Mouse (Mus musculus) midbrain, embryonic 11.5 days (tissue): ENCODE results near the gene Reep3. TPM values are rescaled to one million over a fixed set of nuclear protein-coding genes. Genes with fewer than 3 reads are reported as not detected.

ENCODE experiments used
- ATAC-seq: fragments of 200-750 bp; cut with Nextera tagmentation; 2 replicates; pipeline ENCODE4 v1.8.0; 2017; ENCODE audit warnings: moderate TSS enrichment, moderate library complexity; ENCODE audit not compliant: low FRiP score
- DNase-seq: peaks from one replicate; pipeline ENCODE4 v3.0.0; 2015; ENCODE audit warnings: low spot score; ENCODE audit errors: missing footprints
- H3K27ac ChIP-seq: fragments of 300-500 bp; sonication (generic); 2 replicates; pipeline ENCODE4 v1.5.1; 2014; ENCODE audit warnings: low read depth, low read length
- H3K27me3 ChIP-seq: fragments of 300-500 bp; sonication (generic); 2 replicates; pipeline ENCODE4 v1.6.1; 2014; ENCODE audit warnings: mild to moderate bottlenecking, low read length, moderate library complexity, mixed read lengths; ENCODE audit not compliant: control insufficient read depth, insufficient read depth
- H3K36me3 ChIP-seq: fragments of 300-500 bp; sonication (generic); 2 replicates; pipeline ENCODE4 v1.6.1; 2014; ENCODE audit warnings: mild to moderate bottlenecking, low read length, moderate library complexity, mixed read lengths; ENCODE audit not compliant: control insufficient read depth, insufficient read depth
- H3K4me1 ChIP-seq: fragments of 300-500 bp; sonication (generic); 2 replicates; pipeline ENCODE4 v1.6.1; 2014; ENCODE audit warnings: low read length; ENCODE audit not compliant: control insufficient read depth, insufficient read depth
- H3K4me2 ChIP-seq: fragments of 300-500 bp; sonication (generic); 2 replicates; pipeline ENCODE4 v1.6.1; 2014; ENCODE audit warnings: mild to moderate bottlenecking, moderate library complexity
- H3K4me3 ChIP-seq: fragments of 300-500 bp; sonication (generic); 2 replicates; pipeline ENCODE4 v1.5.1; 2014; ENCODE audit warnings: low read depth, low read length
- H3K9ac ChIP-seq: fragments of 300-500 bp; sonication (generic); 2 replicates; pipeline ENCODE4 v1.6.1; 2014; ENCODE audit warnings: low read length
- H3K9me3 ChIP-seq: fragments of 300-500 bp; sonication (generic); 2 replicates; pipeline ENCODE4 v1.6.1; 2016; ENCODE audit warnings: low read length; ENCODE audit not compliant: control insufficient read depth
- WGBS: fragments of 180-500 bp; shearing (Covaris S2); extraction: QIAGEN DNeasy Blood & Tissue Kit; methylation state at CpG from one replicate; pipeline ENCODE4 v1.1.7; 2014; 5-methylcytosine and 5-hydroxymethylcytosine counted together
- polyA plus RNA-seq: library from polyadenylated mRNA; unstranded; fragments of >200 nt; fragmentation: Nextera tagmentation; extraction: Ambion mirVana; gene quantifications from 2 replicates; pipeline ENCODE4 v1.2.1, GENCODE M21; 2014

Gene Reep3
- polyA plus RNA-seq, 1 experiment from 2014 or later = 37.5 TPM

DNA sequence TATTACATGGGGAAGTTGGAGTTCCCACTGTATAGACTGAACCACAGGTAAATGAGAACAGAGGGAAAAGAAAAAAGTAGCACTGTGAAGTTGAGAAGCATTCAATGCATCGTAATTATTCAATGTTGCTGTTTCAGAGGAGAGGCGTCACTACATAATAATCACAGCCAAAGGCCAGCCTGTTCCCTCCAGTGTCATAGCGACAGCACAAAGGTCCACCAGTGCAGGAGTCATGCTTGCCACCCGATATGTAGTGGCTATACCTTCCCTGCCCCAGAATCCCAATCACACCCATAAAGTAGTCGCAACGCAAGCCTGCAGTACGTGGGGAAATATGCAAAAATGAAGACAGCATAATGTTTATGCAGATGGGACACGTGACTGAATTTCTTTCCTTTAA is 70.4 kb downstream of the Reep3 start:
- WGBS = 89% methylated on average over 8 of the region's 8 CpGs
- H3K9ac ChIP-seq = no peak overlapping the region
- H3K4me3 ChIP-seq = no peak overlapping the region
- peaks cover 3% of the 10 kb centered on the region; the same call in 1 of the 2 replicates for H3K36me3 ChIP-seq
- peak; percentile 54 for ATAC-seq
- H3K27ac ChIP-seq = peak overlapping the region; percentile 30; the same call in 1 of the 2 replicates
- no peaks in the 10 kb centered on the region for H3K9me3 ChIP-seq
- DNase-seq = no peak
- H3K27me3 ChIP-seq = no peaks in the 10 kb centered on the region
- 0 out of 2 replicates have a peak, but pooled peaks cover 4% of the 10 kb centered on the region for H3K4me1 ChIP-seq
- no peak overlapping the region for H3K4me2 ChIP-seq

- WGBS = 69% methylated on average over 10 of the region's 10 CpGs
- no peak for DNase-seq
- Histone ChIP-seq H3K27me3 (no peaks in the 10 kb centered on the region), H3K36me3 (peaks cover 3% of the 10 kb centered on the region; the same call in 1 of the 2 replicates), H3K4me2 (no peak overlapping the region), H3K9me3 (no peaks in the 10 kb centered on the region), H3K4me3 (no peak overlapping the region), H3K27ac (peak overlapping the region; percentile 30; the same call in 1 of the 2 replicates), H3K9ac (no peak overlapping the region), H3K4me1 (0 out of 2 replicates have a peak, but pooled peaks cover 4% of the 10 kb centered on the region)
- peak; percentile 30; the same call in 1 of the 2 replicates for ATAC-seq
Measured at GRCm38 (mm10) chr10:67025573-67026236, 71.0 kb downstream of the Reep3 start.

DNA sequence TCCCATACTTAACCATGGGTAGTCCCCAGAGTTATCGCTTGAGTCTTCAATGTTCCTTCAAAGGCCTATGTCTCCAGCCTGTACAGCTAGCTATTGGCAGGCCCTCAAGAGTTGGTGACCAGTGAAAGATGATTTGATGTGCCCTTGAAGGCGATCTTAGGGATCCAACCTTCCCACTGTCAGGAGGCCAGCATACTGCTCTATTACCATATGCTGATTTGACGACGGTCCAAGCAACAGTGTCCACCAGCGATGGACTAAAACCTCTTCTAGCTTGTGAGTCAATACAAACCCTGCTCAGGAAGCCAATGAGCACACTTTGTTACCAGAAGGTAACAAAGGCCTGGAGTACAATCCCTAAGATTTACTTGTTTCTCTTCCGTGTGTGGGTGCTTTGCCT is 72.4 kb downstream of the Reep3 start:
- H3K9ac ChIP-seq = no peak overlapping the region
- no peak overlapping the region for H3K4me2 ChIP-seq
- no peaks in the 10 kb centered on the region for H3K36me3 ChIP-seq
- peak; percentile 49 for DNase-seq
- no peak for ATAC-seq
- no peak overlapping the region for H3K4me3 ChIP-seq
- WGBS = 92% methylated on average over 6 of the region's 6 CpGs
- H3K9me3 ChIP-seq = no peaks in the 10 kb centered on the region
- no peak overlapping the region for H3K27ac ChIP-seq
- 0 out of 2 replicates have a peak, but pooled peaks cover 4% of the 10 kb centered on the region for H3K4me1 ChIP-seq
- no peaks in the 10 kb centered on the region for H3K27me3 ChIP-seq

- no peak for ATAC-seq
- Histone ChIP-seq H3K36me3 (no peaks in the 10 kb centered on the region), H3K4me1 (0 out of 2 replicates have a peak, but pooled peaks cover 4% of the 10 kb centered on the region), H3K9ac (no peak overlapping the region), H3K27me3 (no peaks in the 10 kb centered on the region), H3K27ac (no peak overlapping the region), H3K9me3 (no peaks in the 10 kb centered on the region), H3K4me3 (no peak overlapping the region), H3K4me2 (no peak overlapping the region)
- 91% methylated on average over 9 of the region's 9 CpGs for WGBS
- peak; percentile 41 for DNase-seq
Measured at GRCm38 (mm10) chr10:67023092-67023491, 73.7 kb downstream of the Reep3 start.

DNA sequence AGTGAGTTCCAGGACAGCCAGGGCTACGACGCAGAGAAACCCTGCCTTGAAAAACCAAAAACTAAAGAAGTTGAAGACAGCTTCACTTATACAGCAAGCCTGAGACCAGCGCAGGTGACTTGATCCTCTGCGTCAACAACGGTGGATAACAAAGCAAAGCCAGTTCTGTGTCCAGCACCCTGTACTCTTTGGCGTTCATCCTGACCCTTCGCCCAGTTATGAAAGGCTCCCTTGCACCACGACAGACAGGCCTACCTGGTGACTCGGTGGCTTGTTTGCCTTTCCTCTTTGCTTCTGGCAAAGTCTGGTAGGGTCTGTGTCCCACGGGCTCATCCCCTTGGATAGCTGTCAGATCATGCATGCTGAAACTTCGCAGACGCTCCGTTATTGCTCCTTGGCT is 75.3 kb downstream of the Reep3 start:
- no peak for ATAC-seq
- peaks cover 6% of the 10 kb centered on the region; the same call in 1 of the 2 replicates for H3K4me1 ChIP-seq

DNA sequence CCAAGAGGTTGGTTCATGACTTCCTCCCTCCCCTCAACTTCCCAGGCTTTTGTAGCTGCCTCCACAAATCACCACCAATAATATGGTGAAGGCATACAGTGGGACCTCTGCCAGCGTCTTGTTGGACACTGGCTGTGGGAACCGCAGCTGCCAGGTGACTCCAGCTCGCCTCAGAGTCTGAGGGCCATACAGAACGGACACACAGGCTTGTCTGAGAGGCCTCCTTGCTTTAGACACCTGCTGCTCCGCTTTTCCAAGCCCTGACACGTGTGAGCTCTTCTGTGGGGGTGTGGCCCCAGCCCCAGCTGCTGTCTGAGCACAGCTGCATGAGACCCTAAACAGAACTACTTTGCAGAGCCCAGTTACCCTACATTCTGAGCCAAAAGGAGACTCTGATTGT is 77.9 kb downstream of the Reep3 start:
- Histone ChIP-seq H3K4me3 (no peak overlapping the region), H3K36me3 (no peaks in the 10 kb centered on the region; the same call in 1 of the 2 replicates), H3K4me2 (no peak overlapping the region), H3K9ac (no peak overlapping the region), H3K9me3 (no peaks in the 10 kb centered on the region), H3K4me1 (peaks cover 2% of the 10 kb centered on the region; the same call in 1 of the 2 replicates), H3K27me3 (no peaks in the 10 kb centered on the region), H3K27ac (no peak overlapping the region)
- 64% methylated on average over 6 of the region's 6 CpGs for WGBS
- ATAC-seq (no peak), DNase-seq (no peak)

More for the DNA sequence above, 75.3 kb downstream of the Reep3 start:
- H3K4me2 ChIP-seq = no peak overlapping the region
- no peaks in the 10 kb centered on the region for H3K36me3 ChIP-seq
- WGBS = 95% methylated on average over 13 of the region's 13 CpGs
- H3K4me3 ChIP-seq = no peak overlapping the region
- H3K27ac ChIP-seq = no peak overlapping the region
- no peaks in the 10 kb centered on the region for H3K27me3 ChIP-seq
- peak; percentile 49 for DNase-seq
- no peak overlapping the region for H3K9ac ChIP-seq
- H3K9me3 ChIP-seq = no peaks in the 10 kb centered on the region

DNA sequence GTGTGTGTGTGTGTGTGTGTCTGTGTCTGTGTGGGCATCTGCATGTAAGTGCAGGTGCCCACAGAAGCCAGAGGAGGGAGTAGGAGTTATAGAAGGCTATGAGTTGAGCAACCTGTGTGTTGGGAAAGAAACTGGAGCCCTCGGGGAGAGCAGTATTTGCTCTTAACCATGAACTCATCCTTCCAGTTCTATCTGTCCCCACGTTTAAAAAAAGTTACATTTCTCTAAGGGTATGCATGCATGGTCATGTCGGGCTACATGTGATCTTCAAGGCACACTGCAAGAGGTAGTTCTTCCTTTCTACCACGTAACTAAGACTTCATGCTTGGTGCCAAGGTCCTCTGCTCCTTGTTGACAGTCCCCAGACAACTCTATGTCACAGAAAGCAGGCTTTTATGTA is 78.9 kb downstream of the Reep3 start:
- 87% methylated on average over 4 of the region's 4 CpGs for WGBS

DNA sequence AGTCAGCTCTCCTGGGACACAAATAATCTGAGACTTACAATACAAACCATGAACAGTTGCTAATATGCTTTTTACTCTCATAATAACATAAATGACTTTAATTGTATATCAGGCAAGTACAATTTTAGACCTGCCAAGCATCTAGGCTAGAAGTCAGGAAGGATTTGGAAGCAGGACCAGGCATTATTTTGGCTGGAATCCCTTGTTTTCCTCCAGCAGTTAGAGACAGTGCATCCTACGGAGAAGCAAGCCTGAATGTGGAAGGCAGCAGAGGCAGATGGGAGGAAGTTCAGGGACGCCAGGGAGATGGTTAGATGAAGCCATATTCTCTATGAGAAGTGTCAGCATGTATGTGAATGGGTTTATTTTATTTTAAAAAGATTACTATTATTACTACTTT is 79.4 kb downstream of the Reep3 start:
- Histone ChIP-seq H3K4me3 (no peak overlapping the region), H3K9me3 (no peaks in the 10 kb centered on the region), H3K4me2 (no peak overlapping the region), H3K36me3 (no peaks in the 10 kb centered on the region; the same call in 1 of the 2 replicates), H3K27me3 (no peaks in the 10 kb centered on the region), H3K9ac (no peak overlapping the region), H3K4me1 (peaks cover 2% of the 10 kb centered on the region; the same call in 1 of the 2 replicates), H3K27ac (no peak overlapping the region)
- 80% methylated on average over 2 of the region's 2 CpGs for WGBS
- peak; percentile 53 for DNase-seq
- no peak for ATAC-seq

More for the DNA sequence above, 78.9 kb downstream of the Reep3 start:
- Histone ChIP-seq H3K36me3 (no peaks in the 10 kb centered on the region; the same call in 1 of the 2 replicates), H3K4me1 (peaks cover 2% of the 10 kb centered on the region; the same call in 1 of the 2 replicates), H3K4me3 (no peak overlapping the region), H3K27me3 (no peaks in the 10 kb centered on the region), H3K9me3 (no peaks in the 10 kb centered on the region), H3K9ac (no peak overlapping the region), H3K27ac (no peak overlapping the region), H3K4me2 (no peak overlapping the region)
- DNase-seq = peak; percentile 44
- no peak for ATAC-seq

DNA sequence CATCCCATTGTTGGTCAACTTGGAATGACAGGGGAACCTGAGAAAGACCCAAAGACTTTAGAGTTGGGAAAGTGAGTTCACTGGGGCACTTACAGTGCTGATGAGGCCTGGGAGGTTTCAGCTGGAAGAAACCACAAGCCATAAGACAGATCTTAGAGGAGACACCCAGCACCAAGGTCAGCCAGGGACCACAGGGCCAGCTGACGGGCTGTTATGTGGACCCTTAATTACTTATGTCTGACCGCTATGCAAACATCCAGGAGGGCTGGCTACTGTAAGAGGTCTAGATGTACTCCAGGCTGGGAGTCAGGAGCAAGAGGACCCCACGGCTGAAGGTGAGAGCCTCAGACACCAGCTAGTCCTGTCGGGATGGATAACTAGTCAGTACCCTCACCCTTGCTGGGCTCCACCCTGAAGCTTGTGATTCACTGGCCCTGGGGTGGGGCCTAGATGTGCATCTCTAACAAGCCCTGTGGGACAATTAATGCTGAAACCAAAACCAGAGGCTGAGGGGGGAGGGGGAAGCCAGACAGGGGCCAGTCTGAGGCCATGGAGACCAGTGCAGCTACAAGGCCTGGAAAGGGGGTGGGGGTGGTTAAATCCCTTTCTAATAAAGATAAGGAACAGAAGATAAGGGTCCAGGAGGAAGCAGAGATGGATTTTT is 80.0 kb downstream of the Reep3 start:
- H3K4me2 ChIP-seq = no peak overlapping the region
- no peak overlapping the region for H3K9ac ChIP-seq
- 81% methylated on average over 4 of the region's 4 CpGs for WGBS
- no peaks in the 10 kb centered on the region; the same call in 1 of the 2 replicates for H3K36me3 ChIP-seq
- DNase-seq (peak; percentile 84), ATAC-seq (no peak)
- H3K27ac ChIP-seq = no peak overlapping the region
- H3K9me3 ChIP-seq = no peaks in the 10 kb centered on the region
- no peaks in the 10 kb centered on the region for H3K27me3 ChIP-seq
- no peak overlapping the region for H3K4me3 ChIP-seq
- H3K4me1 ChIP-seq = peaks cover 2% of the 10 kb centered on the region; the same call in 1 of the 2 replicates
